Mouse (Mus musculus) brain, embryonic 14.5 days (tissue): ENCODE measurements at regions not wholly inside any gene's neighbourhood (a gene's known extent, or its start where the extent isn't known, plus 50 kb on each side); places are given as distances from the start of the nearest gene placed in this dataset.

Experiments used
- CTCF ChIP-seq: fragments of 200-500 bp; IDR thresholded peaks from 2 replicates; pipeline ENCODE4 v1.5.1; 2012; ENCODE audit warnings: inconsistent platforms, mild to moderate bottlenecking, moderate library complexity, borderline replicate concordance; ENCODE audit not compliant: insufficient read depth, insufficient read length; ENCODE audit errors: extremely low read depth
- POLR2A ChIP-seq: fragments of 200-500 bp; IDR thresholded peaks from 2 replicates; pipeline ENCODE4 v1.6.1; 2012; ENCODE audit warnings: mild to moderate bottlenecking, inconsistent platforms, borderline replicate concordance; ENCODE audit not compliant: poor library complexity, insufficient read depth, insufficient read length, severe bottlenecking; ENCODE audit errors: extremely low read depth

GRCm38 (mm10) chr15:62082539-62082938 is 1159.7 kb upstream of the A1bg start:
- TF ChIP-seq CTCF (no peak), POLR2A (no peak)
